Mouse (Mus musculus): Measurements from ENCODE around the gene Olfr1048.
"Not testable (repeated sequence)": the region's sequence is repeated elsewhere in the genome, so short reads cannot be mapped to it uniquely, and the experiment has no call there.

Gene Olfr1048

GRCm38 (mm10) chr2:86240189-86240588, at the start of gene Olfr1048:
Olfr1048 (minus strand) TSS chr2:86240289.
- no peak for DNase-seq

GRCm38 (mm10) chr2:86278988-86279387, 38.9 kb upstream of the Olfr1048 start, which contains the start of gene Olfr1051:
Olfr1051 (minus strand) TSS chr2:86279088.
- not testable (repeated sequence) for DNase-seq

GRCm38 (mm10) chr2:86258228-86258627, 18.1 kb upstream of the Olfr1048 start, which contains the start of gene Olfr1049:
Olfr1049 (minus strand) TSS chr2:86258328.
- not testable (repeated sequence) for DNase-seq

- DNase-seq, result no peak
Observed at GRCm38 (mm10) chr2:86231301-86231700, 8.8 kb downstream of the Olfr1048 start, which contains the start of gene Olfr1047. Olfr1047 (minus strand) TSS chr2:86231401.

GRCm38 (mm10) chr2:86219214-86219613, 20.9 kb downstream of the Olfr1048 start, which contains the start of gene Olfr1046:
Olfr1046 (minus strand) TSS chr2:86219314.
- DNase-seq, result no peak

GRCm38 (mm10) chr2:86202909-86203308, 37.2 kb downstream of the Olfr1048 start, which contains the start of gene Olfr1045:
Olfr1045 (minus strand) TSS chr2:86203009.
- DNase-seq, result no peak

- DNase-seq, result no peak
Observed at GRCm38 (mm10) chr2:86195863-86196262, 44.2 kb downstream of the Olfr1048 start.

GRCm38 (mm10) chr2:86185583-86185982, 54.5 kb downstream of the Olfr1048 start, which contains the start of gene Olfr52:
Olfr52 (minus strand) TSS chr2:86185683.
- no peak for DNase-seq
